Comparison of ENCODE assay signal across 17 mouse cellular contexts in the genomic region with DNA sequence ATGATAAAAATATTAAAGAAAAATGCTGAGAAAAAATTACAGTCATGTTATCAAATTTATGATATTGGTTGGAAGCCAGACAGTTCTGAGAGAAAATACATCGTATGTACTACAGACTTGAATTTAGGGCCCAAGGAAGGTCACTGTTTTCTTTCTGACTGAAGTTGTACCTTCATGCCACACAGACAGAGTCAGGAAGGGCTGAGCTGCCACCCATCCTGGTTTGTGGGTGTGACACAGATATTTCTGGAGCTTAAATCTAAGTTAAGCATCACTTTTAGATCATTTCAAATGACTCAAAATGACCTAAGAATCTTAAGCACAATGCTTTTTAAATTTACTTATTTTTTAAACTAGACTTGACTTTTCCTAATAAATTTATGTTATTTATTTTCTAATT.
"Had no signal": no experiment of that assay in that cellular context is flagged by ENCODE, and none has a peak within 500 bp of the region (broad histone marks: within the 10 kb centered on the region; RNA-seq: fewer than 3 reads in every experiment).

No protein-coding gene starts in this region.

- H3K4me1 ChIP-seq: lung, embryonic 15.5 days; megakaryocyte, embryonic 14.5 days; midbrain, embryonic 15.5 days; stomach, embryonic 15.5 days had no signal

- H3K4me2 ChIP-seq: lung, embryonic 15.5 days; midbrain, embryonic 11.5 days; midbrain, embryonic 13.5 days; midbrain, embryonic 15.5 days; neural tube, embryonic 12.5 days; stomach, embryonic 15.5 days had no signal

- DNase-seq: lung, adult 2 months; lung, postnatal 14 days; lung, postnatal 36 days; right cerebral cortex, postnatal 14 days; thymus, adult 2 months; thymus, postnatal 25 days; thymus, postnatal 4 days had no signal

- ATAC-seq: lung, postnatal 0 days; midbrain, embryonic 13.5 days; midbrain, embryonic 15.5 days had no signal

- H3K27ac ChIP-seq: lung, embryonic 15.5 days; macrophage; midbrain, embryonic 13.5 days; midbrain, embryonic 15.5 days; neural tube, embryonic 12.5 days; stomach, embryonic 15.5 days; stomach, postnatal 0 days had no signal

- H3K4me3 ChIP-seq: lung, embryonic 15.5 days; megakaryocyte, embryonic 14.5 days; midbrain, embryonic 13.5 days; midbrain, embryonic 15.5 days; neural tube, embryonic 12.5 days; stomach, embryonic 15.5 days had no signal

- H3K9ac ChIP-seq: lung, embryonic 15.5 days; midbrain, embryonic 13.5 days; midbrain, embryonic 15.5 days; neural tube, embryonic 12.5 days; stomach, embryonic 15.5 days had no signal

- H3K36me3 ChIP-seq: lung, embryonic 15.5 days; midbrain, embryonic 13.5 days; midbrain, embryonic 15.5 days; neural tube, embryonic 12.5 days; stomach, embryonic 15.5 days had no signal

- H3K9me3 ChIP-seq: lung, embryonic 15.5 days; megakaryocyte, embryonic 14.5 days; midbrain, embryonic 13.5 days; midbrain, embryonic 15.5 days; neural tube, embryonic 12.5 days; stomach, embryonic 15.5 days had no signal

- H3K27me3 ChIP-seq: lung, embryonic 15.5 days; megakaryocyte, embryonic 14.5 days; midbrain, embryonic 13.5 days; midbrain, embryonic 15.5 days; neural tube, embryonic 12.5 days; stomach, embryonic 15.5 days had no signal
